Mouse (Mus musculus): ENCODE measurements around the gene Grsf1. TPM values are rescaled to one million over a fixed set of nuclear protein-coding genes. Genes with fewer than 3 reads are reported as not detected.

The Grsf1 gene
- polyA plus RNA-seq (2021) = 127 TPM

- CTCF ChIA-PET = interaction anchor here (1.0 kb wide), 1 partner anchor 9 kb away, joined by 4 read pairs; no protein-coding TSS in a partner anchor
- DNase-seq (ENCODE audit: low read depth, low spot score) (peak; percentile 54), ATAC-seq (peak; percentile 95)
- in situ Hi-C loops (cut with MboI; ENCODE audit: low pct_unique_long_range_greater_than_20kb) = no loop called here
- POLR2A ChIA-PET = interaction anchor here (0.7 to 1.5 kb wide), 6 partner anchors 13 to 569 kb away, joined by 3 to 6 read pairs (median 4); partner anchors contain the start of gene Mob1b
- H3K27me3 ChIP-seq = no peaks in the 10 kb centered on the region
- no peak for TF ChIP-seq CTCF (IDR thresholded peaks at IDR 0.05)
These were observed at the start of gene Grsf1 for GRCm38 (mm10) chr5:88675443-88676387. TSS of gene Grsf1 (minus strand) at chr5:88676171.

GRCm38 (mm10) chr5:88724030-88724429 lies 48.1 kb upstream of the Grsf1 start:
- POLR2A ChIA-PET = interaction anchor here (0.9 kb wide), 1 partner anchor 42 kb away, joined by 3 read pairs; no protein-coding TSS in a partner anchor
- DNase-seq (ENCODE audit: low read depth, low spot score) (no peak), ATAC-seq (no peak)
- no peak for TF ChIP-seq CTCF (IDR thresholded peaks at IDR 0.05)
- CTCF ChIA-PET = interaction anchor here (1.1 to 2.4 kb wide), 6 partner anchors 9 to 68 kb away, joined by 3 to 5 read pairs (median 4); no protein-coding TSS in a partner anchor
- in situ Hi-C loops (cut with MboI; ENCODE audit: low pct_unique_long_range_greater_than_20kb) = no loop called here
- no peaks in the 10 kb centered on the region for H3K27me3 ChIP-seq

- CTCF ChIA-PET = interaction anchor here (1.5 to 2.4 kb wide), 2 partner anchors 18 to 69 kb away, joined by 4 read pairs; no protein-coding TSS in a partner anchor
- H3K27me3 ChIP-seq = no peaks in the 10 kb centered on the region
- no peak for TF ChIP-seq CTCF (IDR thresholded peaks at IDR 0.05)
- ATAC-seq (no peak), DNase-seq (ENCODE audit: low read depth, low spot score) (no peak)
- POLR2A ChIA-PET = no interaction called here
- in situ Hi-C loops (cut with MboI; ENCODE audit: low pct_unique_long_range_greater_than_20kb) = no loop called here
These were observed 46.2 kb upstream of the Grsf1 start for GRCm38 (mm10) chr5:88722213-88722600.

GRCm38 (mm10) chr5:88721565-88722212 lies 45.7 kb upstream of the Grsf1 start:
- ATAC-seq = peak; percentile 31
- POLR2A ChIA-PET = interaction anchor here (1.7 kb wide), 1 partner anchor 47 kb away, joined by 6 read pairs; no protein-coding TSS in a partner anchor
- CTCF ChIA-PET = no interaction called here
- in situ Hi-C loops (cut with MboI; ENCODE audit: low pct_unique_long_range_greater_than_20kb) = no loop called here
- H3K27me3 ChIP-seq = no peaks in the 10 kb centered on the region
- no peak for DNase-seq (ENCODE audit: low read depth, low spot score)
- no peak for TF ChIP-seq CTCF (IDR thresholded peaks at IDR 0.05)

- TF ChIP-seq CTCF (IDR thresholded peaks at IDR 0.05) = no peak
- DNase-seq (ENCODE audit: low read depth, low spot score) (no peak), ATAC-seq (peak; percentile 27)
- in situ Hi-C loops (cut with MboI; ENCODE audit: low pct_unique_long_range_greater_than_20kb) = no loop called here
- ChIA-PET POLR2A (interaction anchor here (1.3 to 1.7 kb wide), 2 partner anchors 36 to 47 kb away, joined by 4 to 6 read pairs; no protein-coding TSS in a partner anchor), CTCF (interaction anchor here (1.2 kb wide), 1 partner anchor 76 kb away, joined by 3 read pairs; no protein-coding TSS in a partner anchor)
- no peaks in the 10 kb centered on the region for H3K27me3 ChIP-seq
These were observed 45.1 kb upstream of the Grsf1 start for GRCm38 (mm10) chr5:88721003-88721475.

GRCm38 (mm10) chr5:88720116-88721002 lies 44.4 kb upstream of the Grsf1 start, which contains the start of gene Mob1b:
TSS of gene Mob1b (plus strand) at chr5:88720855.
- peak; percentile 84 for DNase-seq (ENCODE audit: low read depth, low spot score)
- POLR2A ChIA-PET = interaction anchor here (0.7 to 1.7 kb wide), 8 partner anchors 18 to 558 kb away, joined by 3 to 6 read pairs (median 4); no protein-coding TSS in a partner anchor
- CTCF ChIA-PET = interaction anchor here (1.2 kb wide), 1 partner anchor 75 kb away, joined by 3 read pairs; no protein-coding TSS in a partner anchor
- in situ Hi-C loops (cut with MboI; ENCODE audit: low pct_unique_long_range_greater_than_20kb) = no loop called here
- H3K27me3 ChIP-seq = no peaks in the 10 kb centered on the region
- TF ChIP-seq CTCF (IDR thresholded peaks at IDR 0.05) = no peak
- ATAC-seq = peak; percentile 90

GRCm38 (mm10) chr5:88716983-88717382 lies 41.0 kb upstream of the Grsf1 start:
- no peaks in the 10 kb centered on the region for H3K27me3 ChIP-seq
- CTCF ChIA-PET = interaction anchor here (4.4 kb wide), 1 partner anchor 12 kb away, joined by 14 read pairs; no protein-coding TSS in a partner anchor
- DNase-seq (ENCODE audit: low read depth, low spot score) (no peak), ATAC-seq (no peak)
- POLR2A ChIA-PET = no interaction called here
- no peak for TF ChIP-seq CTCF (IDR thresholded peaks at IDR 0.05)
- in situ Hi-C loops (cut with MboI; ENCODE audit: low pct_unique_long_range_greater_than_20kb) = no loop called here

- POLR2A ChIA-PET = interaction anchor here (0.5 to 0.7 kb wide), 2 partner anchors 25 to 874 kb away, joined by 6 read pairs; no protein-coding TSS in a partner anchor
- no peak for TF ChIP-seq CTCF (IDR thresholded peaks at IDR 0.05)
- H3K27me3 ChIP-seq = no peaks in the 10 kb centered on the region
- no peak for DNase-seq (ENCODE audit: low read depth, low spot score)
- CTCF ChIA-PET = no interaction called here
- no peak for ATAC-seq
- in situ Hi-C loops (cut with MboI; ENCODE audit: low pct_unique_long_range_greater_than_20kb) = no loop called here
These were observed 36.4 kb upstream of the Grsf1 start for GRCm38 (mm10) chr5:88712328-88712727.

- H3K27me3 ChIP-seq = no peaks in the 10 kb centered on the region
- ChIA-PET POLR2A (interaction anchor here (0.5 kb wide), 1 partner anchor 874 kb away, joined by 6 read pairs; no protein-coding TSS in a partner anchor), CTCF (no interaction called here)
- in situ Hi-C loops (cut with MboI; ENCODE audit: low pct_unique_long_range_greater_than_20kb) = no loop called here
- DNase-seq (ENCODE audit: low read depth, low spot score) (no peak), ATAC-seq (no peak)
- no peak for TF ChIP-seq CTCF (IDR thresholded peaks at IDR 0.05)
These were observed 35.8 kb upstream of the Grsf1 start for GRCm38 (mm10) chr5:88711618-88712224.

Measured in Patski (cell line).